Mouse (Mus musculus) layer of hippocampus, adult 18-20 months (tissue): ENCODE data around the gene Prdx2. TPM values are rescaled to one million over a fixed set of nuclear protein-coding genes. Genes with fewer than 3 reads are reported as not detected.

Experiments used
- DNase-seq, 2 experiments: peaks; one replicate each; pipeline ENCODE4 v3.0.0; 2022; ENCODE audit warnings: low spot score in 2 of 2
- long read RNA-seq: library from polyadenylated mRNA; stranded (forward); transcript quantifications from one replicate; pipeline ENCODE4 v2.0.0, GENCODE M21; 2021
- total RNA-seq, 2 experiments: library from RNA; stranded (reverse); gene quantifications; 2 replicates each; pipeline ENCODE4 v1.2.3; 2021

Prdx2 gene
- 100 to 1,000 TPM; 319 to 358 TPM for total RNA-seq
- long read RNA-seq, transcript Prdx2-203 (6 exons, 1,612 nt) = minor isoform, 27 of 266 reads
- long read RNA-seq, transcript Prdx2-201 (6 exons, 1,500 nt) = major isoform, 180 of 266 reads
- long read RNA-seq, partial matches to known transcripts = 43 of 266 reads
- long read RNA-seq, other reads (novel, unspliced or antisense) = 12 of 266 reads

DNA sequence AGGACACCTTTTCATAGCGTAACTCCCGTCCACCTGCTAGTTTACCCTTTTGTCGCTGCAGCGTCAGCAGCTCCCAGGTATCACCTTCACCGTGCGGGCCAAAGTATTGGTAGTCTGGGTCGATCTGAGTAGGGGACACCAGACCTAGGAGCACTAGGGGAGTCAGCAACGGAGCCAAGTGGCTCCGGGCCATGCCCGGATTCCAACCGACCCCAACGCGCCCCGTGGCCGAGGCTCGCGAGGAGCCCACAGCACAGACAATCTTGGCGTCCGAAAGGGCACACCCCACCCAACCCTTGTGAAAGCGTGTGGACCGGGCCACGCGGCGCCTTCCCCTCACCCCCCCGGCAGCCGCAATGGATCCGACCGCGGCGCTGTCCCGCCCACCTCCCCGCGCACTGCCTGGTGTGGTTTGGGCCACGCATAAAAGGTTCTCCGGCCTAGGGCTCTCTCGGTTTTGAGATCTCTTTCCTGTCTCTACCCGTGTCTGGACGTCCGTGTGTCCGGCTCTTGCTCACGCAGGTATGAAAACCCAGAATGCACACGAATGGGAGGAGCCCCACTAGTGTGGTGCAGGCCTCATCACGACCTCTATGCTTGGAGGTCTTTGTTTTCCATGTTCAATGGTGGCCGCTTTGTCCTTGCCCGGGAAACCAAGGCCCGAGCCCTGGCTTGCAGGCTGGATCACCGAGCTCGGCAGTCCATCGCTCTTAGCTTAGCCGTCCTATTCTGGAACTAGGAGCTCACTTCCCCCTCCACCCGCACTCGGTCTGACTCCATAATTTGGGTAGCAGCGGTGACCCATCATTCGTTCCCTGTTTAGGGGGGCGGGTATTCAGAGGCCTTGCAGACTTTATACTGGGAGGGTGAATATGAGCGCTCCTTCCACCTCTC, at the start of gene Prdx2, which contains the start of the genes Gm49661 and Rnaseh2a:
Gene Prdx2 (plus strand): TSS at position 347 of the 894 bp plus-strand sequence.
Gene Gm49661 (minus strand): TSS at position 193 of the 894 bp plus-strand sequence.
Gene Rnaseh2a (minus strand): TSS at position 527 of the 894 bp plus-strand sequence.
- peak; percentile 52 to 78 for DNase-seq

DNA sequence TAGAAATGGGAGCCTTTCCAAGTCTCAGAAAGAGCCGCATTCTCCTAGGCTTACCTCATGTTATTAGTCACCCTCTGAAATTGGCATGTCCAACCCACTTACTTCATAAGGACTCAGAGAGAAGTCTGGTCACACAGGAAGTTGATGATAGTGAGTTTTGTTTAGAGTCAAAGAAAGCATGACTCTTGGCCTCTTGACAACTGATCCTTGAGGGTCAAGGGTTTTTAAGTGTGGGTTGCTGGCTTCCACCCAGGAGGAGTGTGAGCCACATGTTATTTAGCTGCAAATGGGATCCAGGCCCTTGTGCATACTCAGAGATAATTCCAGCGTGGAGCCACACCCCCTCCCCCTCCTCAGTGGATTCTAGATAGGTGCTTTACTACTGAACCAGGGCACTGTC, 47.8 kb upstream of the Prdx2 start:
- no peak for DNase-seq

DNA sequence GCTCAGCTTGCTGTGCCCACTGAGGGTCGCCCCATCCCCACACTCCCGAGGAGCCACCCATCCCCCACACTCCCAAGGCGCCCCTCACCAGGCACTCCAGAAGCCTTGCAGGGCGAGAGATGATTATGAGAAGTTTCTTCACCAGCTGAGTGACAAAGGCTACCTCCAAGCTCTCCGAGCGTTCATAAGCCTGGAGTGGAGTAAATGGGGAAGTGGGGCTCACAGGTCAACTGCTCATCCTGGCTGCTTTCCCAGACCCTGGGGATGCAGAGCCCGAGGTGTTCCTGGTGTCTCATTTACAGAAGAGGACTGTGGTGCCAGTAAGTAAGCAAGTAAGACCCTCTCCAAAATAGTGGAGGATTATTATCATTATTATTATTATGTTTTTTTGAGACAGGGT, 43.8 kb upstream of the Prdx2 start:
- DNase-seq = no peak

DNA sequence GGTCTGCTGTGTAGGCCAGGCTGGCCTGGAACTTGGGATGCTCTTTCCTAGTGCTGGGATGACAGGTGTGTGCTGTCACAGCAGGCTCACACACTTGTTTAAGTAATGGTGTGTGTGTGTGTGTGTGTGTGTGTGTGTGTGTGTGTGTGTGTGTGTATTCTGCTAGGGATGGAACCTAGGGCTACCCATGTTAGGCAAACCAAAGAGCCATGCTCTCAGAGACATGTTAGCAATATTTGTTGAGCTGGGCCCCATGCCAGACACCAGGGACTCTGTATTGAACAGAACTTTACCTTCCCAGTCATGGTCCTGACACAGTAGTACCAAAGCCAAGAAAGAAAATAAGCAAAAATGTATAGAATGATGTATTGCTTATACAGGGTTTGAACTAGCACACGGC, 41.9 kb upstream of the Prdx2 start:
- no peak for DNase-seq

DNA sequence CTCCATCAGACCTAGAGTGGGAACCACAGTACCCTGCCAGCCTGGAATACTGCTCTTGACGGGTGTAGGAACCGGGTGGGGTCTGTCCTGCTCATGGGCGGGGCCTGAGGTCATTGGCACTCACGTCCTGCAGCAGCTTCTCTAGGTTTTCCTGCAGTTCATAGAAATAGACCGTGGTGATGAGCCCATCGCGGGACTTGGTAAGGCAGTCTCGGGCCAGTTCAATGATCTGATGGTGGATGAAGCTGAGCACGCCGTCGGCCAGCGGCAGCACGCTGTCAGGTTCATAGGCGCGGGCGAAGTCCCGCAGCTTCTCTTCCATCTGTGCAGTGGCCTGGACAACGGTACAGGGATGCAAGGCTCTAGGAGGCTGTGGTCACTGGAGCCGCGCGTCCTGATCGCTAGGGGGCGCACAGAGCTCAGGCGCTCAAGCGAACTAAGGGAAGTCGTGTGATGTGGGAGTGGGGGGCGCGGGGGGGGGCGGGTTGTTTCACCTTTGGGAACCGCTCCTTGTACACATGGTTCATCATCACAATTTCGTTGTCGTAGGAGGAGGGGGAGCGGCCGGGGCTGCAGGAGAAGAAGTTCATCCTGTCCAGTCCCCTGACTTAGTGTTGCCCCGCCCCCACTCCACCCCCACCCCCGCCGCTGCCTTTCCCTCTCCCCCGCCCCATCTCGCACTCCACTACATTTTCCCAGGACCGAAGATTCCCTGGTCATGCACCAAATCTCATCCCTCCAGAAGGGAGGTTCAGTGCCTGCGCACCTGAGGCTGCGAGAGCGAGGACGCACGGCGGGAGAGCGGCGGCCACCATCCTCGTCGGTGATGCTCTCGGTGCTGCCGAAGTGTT, 40.7 kb upstream of the Prdx2 start:
- peak in 1 of 2 experiments; percentile 73 for DNase-seq

DNA sequence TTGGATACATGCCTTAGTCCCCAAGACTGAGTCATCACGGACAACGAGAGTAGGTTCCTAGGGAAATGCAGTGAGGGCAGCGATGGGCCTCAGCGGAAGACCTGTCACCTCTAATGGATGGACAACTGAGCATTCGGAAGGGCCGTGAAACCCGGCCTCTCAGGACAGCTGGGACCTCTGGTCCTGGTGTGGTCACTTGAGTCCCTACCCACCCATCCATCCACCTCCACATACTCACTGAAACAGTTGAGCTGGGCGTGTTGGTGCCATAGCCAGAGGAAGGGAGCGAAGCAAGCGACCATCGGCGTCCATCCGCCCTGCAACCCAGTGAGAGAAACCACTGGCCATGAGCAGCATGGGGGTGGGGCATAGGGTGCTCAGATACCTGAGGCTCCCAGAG, 38.8 kb upstream of the Prdx2 start:
- no peak for DNase-seq

DNA sequence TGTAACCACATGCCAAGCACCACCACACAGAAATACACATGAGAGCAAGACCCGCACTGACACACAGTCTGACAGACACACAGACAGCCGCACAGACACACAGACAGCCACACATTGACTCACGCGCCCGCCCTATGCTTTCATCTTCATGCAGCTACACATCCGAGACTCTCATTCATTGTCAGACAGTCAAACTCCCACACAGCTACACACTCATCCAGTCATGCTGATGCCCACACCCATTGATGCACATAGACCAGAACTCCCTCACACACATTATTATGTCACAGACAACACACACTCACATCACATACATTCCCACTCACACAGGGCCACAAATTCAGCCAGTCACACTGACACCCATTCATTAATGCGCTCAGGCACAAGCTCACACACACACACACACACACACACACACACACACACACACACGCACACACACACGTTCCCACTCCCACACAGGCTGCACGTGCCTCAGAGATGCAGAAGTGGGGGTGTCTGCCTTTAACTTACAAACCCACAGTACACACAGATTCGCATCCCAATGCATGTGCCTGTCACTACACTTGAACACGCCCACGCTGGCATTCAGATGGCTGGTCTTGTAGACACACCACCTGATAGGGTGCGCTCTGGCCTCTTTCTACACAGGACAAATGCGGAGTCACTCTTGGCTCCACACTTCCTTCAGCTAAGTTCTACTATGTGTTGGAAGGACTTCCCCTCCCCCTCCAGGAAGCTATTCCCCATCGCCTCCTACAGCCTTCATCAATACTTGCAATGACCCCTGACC, 35.4 kb upstream of the Prdx2 start:
- DNase-seq = peak in 1 of 2 experiments; percentile 49

DNA sequence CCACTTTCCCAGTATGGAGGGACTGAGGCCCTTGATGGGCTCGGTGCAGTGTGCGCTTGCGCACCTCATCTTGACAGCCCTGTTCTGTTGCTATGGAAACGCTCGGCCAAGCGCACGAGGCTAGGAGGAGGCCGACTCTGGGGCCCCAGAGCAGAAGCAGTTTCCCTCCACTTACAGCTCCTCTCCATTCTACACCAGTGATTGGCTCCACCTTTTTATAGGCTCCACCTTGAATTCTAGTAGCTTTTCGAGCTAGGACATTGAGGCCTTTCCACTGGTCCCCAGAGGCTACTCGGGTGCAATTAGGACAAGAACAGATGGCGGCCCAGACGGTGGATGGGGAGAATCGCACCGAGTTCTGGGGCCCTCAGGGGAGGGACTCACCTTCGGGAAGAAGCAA, 34.5 kb upstream of the Prdx2 start:
- peak in 1 of 2 experiments; percentile 45 for DNase-seq

DNA sequence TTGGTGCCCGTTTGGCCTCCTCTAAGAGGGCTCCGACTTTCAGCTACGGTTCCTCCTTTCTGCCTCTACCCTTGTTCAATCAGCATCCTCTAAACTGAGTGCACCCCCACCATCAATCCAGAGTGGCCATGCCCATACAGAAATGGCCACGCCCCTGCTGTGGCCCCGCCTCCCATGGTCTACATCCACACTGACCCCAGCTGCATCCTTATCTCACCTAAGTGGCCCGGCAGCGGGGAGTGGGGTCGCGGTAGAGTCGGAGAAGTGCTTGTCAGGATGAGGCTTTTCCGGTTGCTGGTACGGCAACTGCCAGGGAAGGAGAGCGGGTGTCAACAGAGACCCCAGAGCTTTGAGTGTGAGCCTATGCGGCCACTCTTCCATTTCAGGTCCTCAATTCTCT, 33.9 kb upstream of the Prdx2 start:
- no peak for DNase-seq

DNA sequence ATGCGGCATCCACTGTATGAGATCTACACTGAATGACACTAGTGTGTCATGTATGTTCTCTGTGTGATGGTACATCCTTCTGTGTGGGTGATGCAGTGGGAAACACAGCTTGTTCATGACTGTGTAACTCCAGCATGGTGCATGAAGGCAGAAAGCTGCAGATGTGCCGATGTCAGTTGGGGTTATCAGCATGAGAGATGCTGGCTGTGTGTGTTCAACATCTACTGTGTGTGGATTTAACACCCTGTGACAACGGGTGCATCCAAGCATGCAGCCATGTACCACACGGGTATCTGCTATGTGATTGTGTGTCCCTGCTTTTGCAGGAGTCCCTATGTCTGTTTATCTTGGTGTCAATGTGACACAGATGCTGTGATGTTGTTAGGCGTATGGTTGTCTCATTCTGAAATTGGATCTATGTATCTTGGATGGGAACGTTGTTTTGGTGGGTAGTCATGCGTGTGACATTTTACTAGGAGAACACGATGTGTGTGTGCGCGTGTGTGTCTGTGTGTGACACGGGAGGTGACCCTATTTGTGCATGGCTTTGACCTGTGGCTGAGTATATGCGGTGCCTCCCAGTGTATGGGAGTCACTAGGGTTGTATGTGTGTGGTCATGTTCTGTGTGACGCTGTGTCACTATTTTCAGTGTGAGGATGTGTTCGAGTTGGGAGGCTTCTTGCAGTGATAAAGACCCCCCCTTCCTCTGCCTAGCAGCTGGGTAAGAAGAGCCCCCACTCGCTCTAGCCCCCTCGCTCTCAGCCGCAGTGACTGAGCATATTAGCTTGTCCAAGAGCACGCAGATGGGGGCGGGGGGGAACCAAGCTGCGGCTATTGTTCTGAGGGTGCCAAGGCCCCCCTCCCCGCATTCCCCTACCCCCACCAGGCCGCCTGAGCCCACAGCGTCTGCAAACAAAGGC, 33.1 kb upstream of the Prdx2 start:
- peak in 1 of 2 experiments; percentile 22 for DNase-seq

DNA sequence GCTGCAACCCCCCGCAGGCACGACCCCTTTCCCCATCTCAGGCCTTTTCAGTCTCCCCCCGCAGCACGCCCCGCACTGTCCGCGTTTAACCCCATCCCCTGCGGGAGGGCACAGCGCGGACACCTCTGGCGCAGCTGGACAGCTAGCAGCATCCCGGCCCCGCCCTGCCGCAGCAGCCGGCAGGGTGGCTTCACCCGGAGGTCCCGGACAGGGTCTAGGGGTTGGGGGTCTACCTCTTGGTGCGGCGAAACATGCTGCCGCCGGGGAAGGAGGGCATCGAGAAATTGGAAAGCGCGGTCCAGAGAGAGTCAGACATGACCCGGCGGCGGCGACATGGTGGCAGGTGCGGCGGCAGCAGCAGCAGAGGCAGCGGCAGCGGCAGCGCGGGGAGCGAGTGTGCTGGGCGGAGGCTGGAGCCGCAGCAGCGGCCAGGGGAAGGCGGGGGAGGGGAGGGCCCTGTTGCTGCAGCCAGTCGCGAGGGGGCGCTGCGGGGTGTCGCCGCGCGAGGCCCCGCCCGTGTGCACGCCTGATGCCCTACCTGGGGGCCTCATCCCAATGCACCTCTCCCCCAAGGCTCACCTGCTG, 32.3 kb upstream of the Prdx2 start, which contains the start of gene Mast1:
Gene Mast1 (minus strand): TSS at position 398 of the 585 bp plus-strand sequence.
- DNase-seq = peak; percentile 61 to 75

DNA sequence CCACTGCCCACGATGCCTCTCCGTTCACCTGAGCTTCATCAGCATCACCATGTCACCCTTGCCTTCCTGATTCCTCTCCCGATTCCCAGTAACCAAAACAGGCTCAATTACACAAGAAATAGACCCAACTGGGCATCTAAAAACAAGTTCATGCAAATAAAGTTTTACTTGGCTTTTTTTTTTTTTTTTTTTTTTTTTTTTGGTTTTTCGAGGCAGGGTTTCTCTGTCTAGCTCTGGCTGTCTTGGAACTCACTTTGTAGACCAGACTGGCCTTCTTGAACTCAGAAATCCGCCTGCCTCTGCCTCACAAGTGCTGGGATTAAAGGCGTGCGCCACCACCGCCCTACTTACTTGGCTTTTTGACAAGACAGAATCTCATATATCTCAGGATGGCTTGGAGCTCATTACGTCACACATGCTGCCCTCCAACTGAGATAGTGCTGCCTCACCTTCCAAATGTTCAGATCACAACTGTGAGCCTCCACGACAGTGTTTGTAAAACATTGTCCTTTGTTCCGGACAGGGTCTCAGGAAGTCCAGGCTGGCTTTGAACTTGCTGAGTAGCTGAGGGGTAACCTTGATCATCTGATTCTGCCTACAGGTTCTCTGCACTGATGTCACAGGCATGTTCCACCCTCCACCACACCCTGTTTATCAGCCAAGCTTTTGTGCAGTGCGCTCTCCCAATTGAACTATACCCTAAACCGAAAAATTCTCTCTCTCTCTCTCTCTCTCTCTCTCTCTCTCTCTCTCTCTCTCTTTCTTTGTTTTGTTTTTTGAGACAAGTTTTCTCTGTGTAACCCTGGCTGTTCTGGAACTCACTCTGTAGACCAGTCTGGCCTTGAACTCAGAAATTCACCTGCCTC, 31.5 kb upstream of the Prdx2 start:
- no peak for DNase-seq

DNA sequence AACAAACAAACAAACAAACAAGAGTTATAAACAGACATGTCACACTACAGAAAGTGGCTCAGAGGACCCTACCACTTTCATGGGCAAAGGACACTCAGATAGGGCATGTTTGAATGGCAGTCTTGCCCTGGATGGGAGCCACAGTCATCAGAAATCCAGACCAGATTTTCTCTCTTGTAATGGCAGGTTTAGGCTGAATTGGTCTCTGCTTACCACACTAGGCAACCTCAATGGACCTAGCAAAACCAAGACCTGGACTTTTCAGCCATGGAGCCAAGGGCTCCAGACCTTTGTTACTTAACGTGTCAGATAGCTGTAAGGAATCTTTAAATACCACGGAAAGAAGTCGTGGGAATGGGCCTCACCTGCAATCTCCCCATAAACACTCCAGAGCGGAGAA, 25.7 kb upstream of the Prdx2 start:
- no peak for DNase-seq

DNA sequence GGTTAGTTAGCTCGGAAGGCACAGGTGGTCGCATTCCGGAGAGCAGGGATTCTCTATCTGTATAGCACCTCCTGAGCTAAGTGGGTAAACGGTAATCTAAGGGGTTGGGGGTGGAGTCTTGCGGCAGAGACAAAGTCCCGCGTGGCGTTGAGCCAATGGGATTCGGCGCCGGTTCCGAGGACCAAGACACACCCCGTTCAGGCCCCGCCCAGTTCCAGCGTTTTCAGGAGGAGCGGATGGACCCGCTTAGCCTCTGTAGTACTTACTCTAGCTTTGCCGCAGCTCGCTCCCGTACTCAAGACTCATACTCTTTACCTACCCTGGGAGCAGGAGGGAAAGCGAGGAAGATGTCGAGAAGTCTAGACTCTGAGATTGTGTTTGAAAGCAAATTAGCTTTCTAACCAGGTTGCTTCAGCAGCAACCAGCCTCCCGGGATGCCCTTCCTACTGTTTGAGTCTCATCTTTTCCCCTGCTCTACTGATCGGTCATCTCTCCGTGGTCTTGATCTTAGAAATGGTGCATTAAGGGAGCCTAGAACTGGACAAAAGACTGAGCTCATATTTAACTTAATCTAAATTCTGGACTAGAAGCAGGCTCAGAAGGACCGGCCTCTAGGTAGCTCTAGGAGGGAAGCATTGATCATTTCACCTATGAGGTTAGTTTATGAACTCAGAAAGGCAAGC, 24.8 kb upstream of the Prdx2 start:
- peak in 1 of 2 experiments; percentile 53 for DNase-seq

DNA sequence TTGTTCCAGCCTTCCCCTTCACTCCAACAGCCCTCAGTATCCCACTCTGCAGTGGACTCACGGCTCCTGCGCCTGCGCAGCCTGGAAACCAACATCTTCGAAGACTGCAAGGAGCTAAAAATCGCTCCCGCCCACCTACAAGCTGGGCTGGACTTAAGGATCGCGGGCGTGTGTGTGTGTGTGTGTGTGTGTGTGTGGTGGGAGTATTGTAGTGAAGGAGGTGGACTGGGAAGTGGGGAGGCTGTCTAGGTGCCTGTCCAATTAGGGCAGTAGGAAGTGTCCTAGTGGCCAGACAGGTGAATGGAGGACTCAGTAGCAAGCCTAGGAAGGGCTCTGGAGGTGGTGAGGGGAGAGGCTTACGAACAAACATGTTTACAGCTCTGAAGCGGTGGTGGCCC, 24.2 kb upstream of the Prdx2 start:
- DNase-seq = peak; percentile 61 to 62

DNA sequence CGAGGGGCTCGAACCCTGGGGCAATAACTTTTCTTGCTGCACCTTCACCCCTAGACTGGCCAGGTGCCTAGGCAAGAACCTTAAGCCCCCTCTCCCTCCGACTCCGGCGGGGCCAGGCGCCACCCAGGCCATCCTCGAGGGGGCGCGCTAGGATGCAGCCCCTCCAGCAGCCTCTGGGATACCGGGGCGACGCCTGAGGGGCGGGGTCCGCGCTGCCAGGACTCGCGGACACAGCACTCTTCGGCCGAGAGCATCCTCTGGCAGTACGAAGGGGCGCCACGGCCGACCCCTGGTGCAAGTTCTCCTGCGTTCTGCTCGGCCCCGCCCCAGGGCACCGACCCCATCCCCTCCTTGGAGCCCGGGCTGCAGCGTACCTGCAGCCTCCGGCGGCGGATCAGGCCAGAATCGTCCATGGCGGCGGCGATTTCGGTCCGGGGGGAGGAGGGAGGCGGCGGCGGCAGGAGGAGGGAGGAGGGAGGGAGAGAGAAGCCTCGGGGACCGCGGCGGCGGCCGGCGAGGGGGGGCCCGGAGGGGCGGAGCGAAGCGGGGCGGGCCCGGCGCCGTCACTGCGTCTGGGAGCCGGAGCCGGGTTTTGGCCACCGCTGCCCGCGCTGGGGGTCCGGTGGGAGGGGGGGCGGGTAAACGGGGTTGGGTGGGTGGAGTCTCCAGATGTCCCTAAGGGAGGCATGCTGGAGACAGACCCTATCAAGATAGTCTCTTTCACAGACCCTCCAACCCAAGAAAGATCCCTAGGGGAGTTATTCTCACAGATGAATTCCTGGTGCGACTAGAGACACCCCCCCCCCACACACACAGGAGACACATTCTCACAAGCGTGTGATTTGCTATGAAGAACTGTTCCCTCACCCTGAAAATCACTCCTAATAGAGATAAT, 23.5 kb upstream of the Prdx2 start:
- no peak for DNase-seq
